In the genomic region with DNA sequence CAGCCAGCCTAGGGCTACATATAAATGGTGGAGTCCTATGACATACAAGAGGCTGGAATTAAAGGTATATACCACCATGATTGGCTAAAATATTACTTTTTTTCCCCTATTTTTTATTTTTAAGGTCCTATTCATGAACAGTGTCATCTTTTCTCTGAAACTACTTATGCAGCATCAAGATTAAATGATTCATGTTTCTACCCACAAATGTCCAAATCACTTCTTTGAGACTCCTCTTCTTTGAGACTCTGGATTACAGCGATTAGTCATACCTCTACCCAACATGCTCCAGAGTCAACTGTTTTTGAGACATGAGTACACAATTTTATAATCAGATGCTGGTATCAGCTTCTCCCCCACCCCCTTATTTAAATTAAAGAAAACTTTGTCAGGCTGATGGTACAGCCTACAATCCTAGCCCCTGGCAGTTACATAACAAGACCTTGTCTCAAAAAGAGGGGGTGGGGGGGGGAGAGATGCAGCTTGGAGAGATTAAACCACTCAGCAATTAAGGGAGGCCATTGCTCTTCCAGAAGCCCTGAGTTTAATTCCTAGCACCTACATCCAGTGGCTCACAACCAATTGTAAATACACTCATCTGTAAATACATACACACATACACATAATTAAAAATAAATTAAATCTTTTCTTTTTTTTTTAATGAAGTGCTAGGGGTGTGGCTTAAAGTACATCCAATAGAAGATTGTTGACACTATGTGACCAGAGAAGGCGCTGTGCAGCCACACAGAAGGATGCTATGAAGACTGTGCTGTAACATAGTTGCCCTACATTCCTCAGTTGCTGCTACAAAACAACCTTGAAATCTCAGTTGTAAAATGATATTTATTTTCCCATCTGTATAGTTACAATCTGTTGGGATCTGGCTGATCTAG, we compare ENCODE assay signal across 9 mouse cellular contexts. TPM values are rescaled to one million over a fixed set of nuclear protein-coding genes. Genes with fewer than 3 reads are reported as not detected.
DNase-seq lines count a peak whose midpoint lies in the region; ATAC-seq and TF ChIP-seq lines count a peak whose summit lies in the region.
"Had no signal": no experiment of that assay in that cellular context is flagged by ENCODE, and none has a peak within 500 bp of the region (broad histone marks: within the 10 kb centered on the region; RNA-seq: fewer than 3 reads in every experiment).

No protein-coding gene starts in this region.

- no peaks in the 10 kb centered on the region for H3K79me3 ChIP-seq in C2C12 (ENCODE audit: low read depth)

- peak; percentile 48; the same call in 1 of the 2 replicates for ATAC-seq in frontal cortex, adult (ENCODE audit: low TSS enrichment)
- ATAC-seq in hindbrain, embryonic 15.5 days (ENCODE audit: low FRiP score, low read depth) = no peak

- H3K4me3 ChIP-seq in C2C12 (ENCODE audit: insufficient read depth, poor library complexity, severe bottlenecking) = no peak overlapping the region
- H3K4me3 ChIP-seq in hindbrain, embryonic 15.5 days = no peak overlapping the region

- H3K4me1 ChIP-seq in hindbrain, embryonic 15.5 days (replicated peaks) = peaks cover 4% of the 10 kb centered on the region; the same call in 1 of the 2 replicates

- TF ChIP-seq CTCF in C2C12 (IDR thresholded peaks at IDR 0.05; ENCODE audit: control insufficient read depth, insufficient read depth, insufficient read length) = no peak

- H3K4me2 ChIP-seq in hindbrain, embryonic 15.5 days = peak overlapping the region; percentile 66

- H3ac ChIP-seq in C2C12 (ENCODE audit: control insufficient read depth, insufficient read length, low read depth) = no peak overlapping the region

- no peak overlapping the region for H3K9ac ChIP-seq in hindbrain, embryonic 15.5 days

- WGBS in hindbrain, embryonic 15.5 days = 23% methylated on average over 2 of the region's 2 CpGs

- H3K27ac ChIP-seq in hindbrain, embryonic 15.5 days (replicated peaks) = peak overlapping the region; percentile 91

- intact Hi-C loops in gastrocnemius, postnatal 36 days (cut with DNase I) = no loop called here

- peaks cover 20% of the 10 kb centered on the region for H3K27me3 ChIP-seq in C2C12 (ENCODE audit: control insufficient read depth, insufficient read depth, insufficient read length)
- H3K27me3 ChIP-seq in hindbrain, embryonic 15.5 days = no peaks in the 10 kb centered on the region

- no peaks in the 10 kb centered on the region for H3K79me2 ChIP-seq in C2C12 (ENCODE audit: control insufficient read depth, insufficient read depth)

- H3K9me3 ChIP-seq in hindbrain, embryonic 15.5 days = no peaks in the 10 kb centered on the region

- DNase-seq in frontal cortex, postnatal 10 days (ENCODE audit: low spot score in 2 of 2) = no peak
- DNase-seq in c-Kit-positive CD71-negative TER-119-negative erythroid progenitor cells, embryonic 14.5 days (ENCODE audit: low read depth) = peak; percentile 47
- peak; percentile 16 for DNase-seq in lung, postnatal 25 days (ENCODE audit: low spot score)
- peak; percentile 68 for DNase-seq in thymus, postnatal 0 days (ENCODE audit: low spot score)
- no peak for DNase-seq in gastrocnemius, postnatal 36 days

- H3K36me3 ChIP-seq in C2C12 (ENCODE audit: control insufficient read depth, insufficient read depth) = no peaks in the 10 kb centered on the region
- no peaks in the 10 kb centered on the region for H3K36me3 ChIP-seq in hindbrain, embryonic 15.5 days

TF ChIP-seq in C2C12, 6 proteins besides CTCF, POLR2A, EP300 and RAD21:
- TF ChIP-seq FOSL1 (IDR thresholded peaks at IDR 0.05; ENCODE audit: insufficient read depth, low read length, poor library complexity, severe bottlenecking) = peak; percentile 42
- TF ChIP-seq MAX (IDR thresholded peaks at IDR 0.05) = no peak
- TF ChIP-seq MYOG (IDR thresholded peaks at IDR 0.05; ENCODE audit: control insufficient read depth, extremely low read depth, insufficient read length) = no peak

RNA-seq across cellular contexts. Expression of gene Slfn14, which starts 14.3 kb away (rescaled TPM):
- polyA plus RNA-seq in C2C12 (2012; fragmentation: generic; extraction: Trizol) = not detected
- 0.07 and 0.09 TPM in 2 replicates for polyA plus RNA-seq in hindbrain, embryonic 15.5 days (2015; fragmentation: Nextera tagmentation; extraction: Ambion mirVana)
- 0.03 TPM in 1 of 2 replicates, not detected in the other for polyA plus RNA-seq in thymus, postnatal 0 days (2015; fragmentation: Nextera tagmentation; extraction: Ambion mirVana)
- not detected for total RNA-seq in gastrocnemius, postnatal 36 days (2021)
- total RNA-seq: adrenal gland, postnatal 36 days had no signal

RNA-seq across cellular contexts. Expression of gene Ap2b1, which starts 26.6 kb away (rescaled TPM):
- 47.9 TPM for polyA plus RNA-seq in C2C12 (2012; fragmentation: generic; extraction: Trizol)
- polyA plus RNA-seq in hindbrain, embryonic 15.5 days (2015; fragmentation: Nextera tagmentation; extraction: Ambion mirVana) = 111 and 117 TPM in 2 replicates
- 31.6 and 34.9 TPM in 2 replicates for polyA plus RNA-seq in thymus, postnatal 0 days (2015; fragmentation: Nextera tagmentation; extraction: Ambion mirVana)
- total RNA-seq in gastrocnemius, postnatal 36 days (2021) = 10 to 100 TPM; 26.1 to 27.3 TPM

RNA-seq across cellular contexts. Expression of gene Pex12, which starts 30.2 kb away (rescaled TPM):
- polyA plus RNA-seq in C2C12 (2012; fragmentation: generic; extraction: Trizol) = 6.1 TPM
- 15.6 and 15.9 TPM in 2 replicates for polyA plus RNA-seq in hindbrain, embryonic 15.5 days (2015; fragmentation: Nextera tagmentation; extraction: Ambion mirVana)
- 13.0 and 13.5 TPM in 2 replicates for polyA plus RNA-seq in thymus, postnatal 0 days (2015; fragmentation: Nextera tagmentation; extraction: Ambion mirVana)
- 1 to 10 TPM; 7.3 to 8.2 TPM for total RNA-seq in gastrocnemius, postnatal 36 days (2021)

Comparison
In these comparisons a context has a peak if more than half of its experiments do, and no peak if none do; other contexts are left out.
1. DNase-seq: peak in c-Kit-positive CD71-negative TER-119-negative erythroid progenitor cells, embryonic 14.5 days (single experiment), lung, postnatal 25 days (single experiment) and thymus, postnatal 0 days (single experiment); none in frontal cortex, postnatal 10 days (0 of 2) and gastrocnemius, postnatal 36 days (0 of 2).